Mouse (Mus musculus): ENCODE data around the gene Foxm1.

Foxm1 gene

GRCm38 (mm10) chr6:128423496-128424268, 60.9 kb downstream of the Foxm1 start:
- no peak for DNase-seq (ENCODE audit: low read depth in 2 of 2, low spot score in 2 of 2)

GRCm38 (mm10) chr6:128424269-128425019, 61.7 kb downstream of the Foxm1 start, which contains the start of gene Itfg2:
TSS of gene Itfg2 (minus strand) at chr6:128424931.
- DNase-seq (ENCODE audit: low read depth in 2 of 2, low spot score in 2 of 2): peak; percentile 94 to 96

GRCm38 (mm10) chr6:128425046-128425445, 62.3 kb downstream of the Foxm1 start:
- no peak for DNase-seq (ENCODE audit: low read depth in 2 of 2, low spot score in 2 of 2)

All from CD8-positive naive resting alpha-beta T cell, adult 2 months (primary cell).